Mouse (Mus musculus): Measurements from ENCODE around the gene Rapgef3.

GRCm38 (mm10) chr15:97808532-97808931 lies 40.8 kb upstream of the Rapgef3 start:
- TF ChIP-seq CTCF (IDR thresholded peaks at IDR 0.05; ENCODE audit: borderline replicate concordance, insufficient read depth, low read length) (no peak), POLR2A (IDR thresholded peaks at IDR 0.05; ENCODE audit: low read depth, low read length) (no peak)

Data from embryonic fibroblast, embryonic 13.5 days (primary cell).